In the genomic region with DNA sequence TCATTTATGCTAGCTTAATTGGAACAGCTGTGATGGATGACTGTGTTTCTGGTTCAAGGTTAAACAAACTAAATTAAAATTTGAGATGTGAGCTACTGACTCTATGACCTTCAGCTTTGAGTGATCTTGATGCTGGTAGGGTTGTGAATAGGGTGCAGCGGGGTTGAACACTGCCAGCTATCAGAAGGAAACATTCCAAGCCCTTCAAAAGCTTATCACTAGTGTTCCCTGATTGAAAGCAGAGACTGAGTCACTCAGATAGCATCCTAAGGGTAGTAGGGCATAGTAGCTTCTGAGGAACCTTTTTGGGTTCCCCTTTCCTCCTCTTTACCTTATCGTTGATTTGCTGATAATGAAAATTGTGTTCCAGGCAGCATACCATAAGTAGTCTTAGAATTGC, we compare ENCODE assay signal across 11 mouse cellular contexts.
"Had no signal": no experiment of that assay in that cellular context is flagged by ENCODE, and none has a peak within 500 bp of the region (broad histone marks: within the 10 kb centered on the region; RNA-seq: fewer than 3 reads in every experiment).

No protein-coding gene starts in this region.

- H3K9ac ChIP-seq: limb, embryonic 13.5 days; liver, embryonic 14.5 days; neural tube, embryonic 15.5 days had no signal

- H3K4me3 ChIP-seq: limb, embryonic 13.5 days; myocyte; neural tube, embryonic 15.5 days had no signal

- H3K4me1 ChIP-seq: limb, embryonic 13.5 days; neural tube, embryonic 15.5 days had no signal

- H3K9me3 ChIP-seq: limb, embryonic 13.5 days; neural tube, embryonic 15.5 days had no signal

- DNase-seq: kidney, postnatal 25 days; left cerebral cortex, postnatal 4 days; lung, adult 18-20 months; midbrain, embryonic 14.5 days; right cerebral cortex, adult 18-20 months; right cerebral cortex, postnatal 25 days; thymus, postnatal 36 days had no signal

- H3K27ac ChIP-seq: limb, embryonic 13.5 days; liver, embryonic 14.5 days; neural tube, embryonic 15.5 days had no signal

- H3K27me3 ChIP-seq: limb, embryonic 13.5 days; neural tube, embryonic 15.5 days had no signal

- H3K36me3 ChIP-seq: limb, embryonic 13.5 days; neural tube, embryonic 15.5 days had no signal

- H3K4me2 ChIP-seq: limb, embryonic 13.5 days; neural tube, embryonic 15.5 days had no signal
